Mouse (Mus musculus) CD8-positive naive resting alpha-beta T cell, adult 2 months (primary cell): ENCODE measurements around the gene Map1b.

Experiments
- DNase-seq, 2 experiments: peaks; one replicate each; pipeline ENCODE4 v3.0.0; 2022; ENCODE audit warnings: low read depth in 2 of 2, low spot score in 2 of 2

The Map1b gene

DNA sequence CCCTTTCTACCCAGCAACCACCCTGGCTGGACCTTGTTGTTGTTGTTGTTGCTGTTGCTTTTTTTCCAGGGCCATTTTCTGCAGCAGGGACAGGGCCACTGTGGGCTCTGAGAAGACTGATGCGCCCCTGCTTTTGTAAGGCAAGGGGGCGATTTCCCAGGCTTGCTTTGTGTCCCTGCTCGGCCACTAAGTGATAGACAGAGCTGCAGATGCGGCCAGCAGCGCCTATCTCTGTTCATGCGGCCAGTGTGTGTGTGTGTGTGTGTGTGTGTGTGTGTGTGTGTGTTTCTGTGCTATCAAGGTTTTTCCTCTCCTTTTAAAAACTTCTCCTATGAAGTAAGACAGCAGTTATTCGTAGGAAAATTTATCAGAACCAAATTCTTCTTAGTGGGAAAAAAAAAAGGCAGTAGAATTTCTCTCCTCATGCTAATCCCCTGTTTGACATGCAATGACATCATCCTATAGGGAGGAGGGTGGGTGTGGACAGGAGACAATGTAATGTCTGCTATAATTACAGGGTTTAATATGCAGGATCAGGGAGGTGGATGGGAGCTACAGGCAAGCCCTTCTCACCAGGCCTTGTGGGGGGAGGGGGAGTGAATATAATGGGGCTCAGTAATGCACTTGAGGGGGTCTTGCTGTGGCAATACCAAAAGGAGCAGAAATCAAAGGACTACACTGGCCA is 23.6 kb downstream of the Map1b start:
- no peak for DNase-seq

GRCm38 (mm10) chr13:99489998-99490397 is 26.3 kb downstream of the Map1b start:
- no peak for DNase-seq

DNA sequence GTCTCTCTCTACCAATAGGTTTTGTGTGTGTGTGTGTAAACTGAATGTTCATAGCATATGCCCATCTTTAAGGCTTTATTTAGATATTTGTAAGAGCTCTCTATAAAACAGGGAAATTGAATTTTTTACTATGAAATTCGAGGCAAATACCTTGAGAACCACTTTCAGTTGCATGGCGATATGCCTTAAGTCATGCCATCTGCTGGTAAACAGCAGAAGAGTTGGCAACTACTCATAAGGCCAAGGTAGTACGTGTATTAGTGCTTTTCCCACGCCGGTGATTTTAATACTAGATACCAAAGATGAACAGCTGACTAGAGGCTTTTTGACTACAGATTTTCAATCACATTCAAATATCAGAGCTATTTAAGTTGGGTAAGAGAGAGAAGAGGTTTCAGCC is 27.2 kb downstream of the Map1b start:
- no peak for DNase-seq

- no peak for DNase-seq
Observed at GRCm38 (mm10) chr13:99485861-99486260, 30.5 kb downstream of the Map1b start.

GRCm38 (mm10) chr13:99485331-99485733 is 31.0 kb downstream of the Map1b start:
- DNase-seq: no peak

DNA sequence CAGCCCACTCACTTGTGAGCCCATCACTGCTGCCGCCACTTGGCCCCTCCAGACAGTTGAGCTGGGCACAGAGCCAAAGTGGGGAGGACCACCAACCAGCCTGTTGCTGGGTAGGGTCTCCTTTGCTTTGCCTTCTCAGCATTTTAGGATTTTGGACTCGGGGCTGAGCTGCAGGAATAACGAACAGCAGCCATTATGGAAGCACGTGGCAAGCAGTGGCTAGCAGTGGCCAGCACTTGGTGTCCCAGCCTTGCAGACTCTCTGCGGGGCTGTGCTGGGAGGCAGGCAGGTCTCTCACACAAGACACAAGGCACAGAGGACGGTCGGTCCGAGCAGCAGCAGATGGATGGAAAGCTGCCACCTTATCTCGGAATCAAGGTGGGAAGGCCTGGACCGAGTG is 31.4 kb downstream of the Map1b start:
- DNase-seq: no peak

- no peak for DNase-seq
Observed at GRCm38 (mm10) chr13:99483433-99483832, 32.9 kb downstream of the Map1b start.

- no peak for DNase-seq
Observed at GRCm38 (mm10) chr13:99475488-99475887, 40.9 kb downstream of the Map1b start.

- DNase-seq: no peak
Observed at GRCm38 (mm10) chr13:99475033-99475432, 41.3 kb downstream of the Map1b start.

DNA sequence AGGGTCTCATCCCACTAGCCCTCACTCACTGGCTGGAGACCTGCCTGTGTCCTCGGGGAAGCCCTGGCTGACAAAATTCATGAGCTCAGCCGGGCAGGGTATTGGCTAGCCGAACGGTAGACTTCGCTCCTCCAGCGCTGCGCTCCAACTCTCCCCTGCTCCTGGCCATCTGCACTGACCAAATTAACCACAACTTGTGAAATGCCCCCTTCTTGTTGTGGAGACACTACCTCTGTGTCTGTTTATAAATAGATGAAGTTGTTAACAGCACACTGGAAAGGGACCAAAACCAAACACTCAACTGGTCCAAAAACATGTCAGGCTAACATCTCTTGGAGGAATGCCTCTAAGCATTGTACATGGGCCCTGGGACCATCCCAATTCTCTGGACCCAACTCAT is 42.2 kb downstream of the Map1b start:
- no peak for DNase-seq

GRCm38 (mm10) chr13:99472028-99472427 is 44.3 kb downstream of the Map1b start:
- DNase-seq: no peak

- DNase-seq: no peak
Observed at GRCm38 (mm10) chr13:99470084-99470483, 46.3 kb downstream of the Map1b start.

GRCm38 (mm10) chr13:99468267-99468666 is 48.1 kb downstream of the Map1b start:
- DNase-seq: no peak

- DNase-seq: no peak
Observed at GRCm38 (mm10) chr13:99466811-99467315, 49.5 kb downstream of the Map1b start.

GRCm38 (mm10) chr13:99466064-99466463 is 50.3 kb downstream of the Map1b start:
- no peak for DNase-seq

GRCm38 (mm10) chr13:99464551-99464950 is 51.8 kb downstream of the Map1b start:
- DNase-seq: no peak

DNA sequence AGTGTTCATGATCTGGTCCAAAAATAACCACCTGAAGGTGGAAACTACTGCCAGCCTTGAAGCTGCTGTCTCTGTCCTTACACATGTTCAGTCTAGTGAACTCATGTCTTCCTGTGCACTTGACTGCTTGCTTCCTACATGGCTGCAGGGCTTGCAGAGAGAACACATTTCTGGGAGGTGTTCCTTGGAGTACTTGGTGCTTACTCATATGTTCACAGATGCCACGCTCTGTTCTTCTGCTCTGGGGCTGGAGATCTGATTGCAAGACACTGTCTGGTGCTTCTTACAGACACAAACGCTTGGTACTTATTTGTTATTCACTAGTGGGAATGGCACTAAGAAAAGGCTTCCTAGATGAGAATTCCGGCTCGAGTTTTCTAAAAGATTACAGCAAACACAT is 54.5 kb downstream of the Map1b start:
- DNase-seq: no peak

GRCm38 (mm10) chr13:99459612-99460011 is 56.7 kb downstream of the Map1b start:
- DNase-seq: no peak

DNA sequence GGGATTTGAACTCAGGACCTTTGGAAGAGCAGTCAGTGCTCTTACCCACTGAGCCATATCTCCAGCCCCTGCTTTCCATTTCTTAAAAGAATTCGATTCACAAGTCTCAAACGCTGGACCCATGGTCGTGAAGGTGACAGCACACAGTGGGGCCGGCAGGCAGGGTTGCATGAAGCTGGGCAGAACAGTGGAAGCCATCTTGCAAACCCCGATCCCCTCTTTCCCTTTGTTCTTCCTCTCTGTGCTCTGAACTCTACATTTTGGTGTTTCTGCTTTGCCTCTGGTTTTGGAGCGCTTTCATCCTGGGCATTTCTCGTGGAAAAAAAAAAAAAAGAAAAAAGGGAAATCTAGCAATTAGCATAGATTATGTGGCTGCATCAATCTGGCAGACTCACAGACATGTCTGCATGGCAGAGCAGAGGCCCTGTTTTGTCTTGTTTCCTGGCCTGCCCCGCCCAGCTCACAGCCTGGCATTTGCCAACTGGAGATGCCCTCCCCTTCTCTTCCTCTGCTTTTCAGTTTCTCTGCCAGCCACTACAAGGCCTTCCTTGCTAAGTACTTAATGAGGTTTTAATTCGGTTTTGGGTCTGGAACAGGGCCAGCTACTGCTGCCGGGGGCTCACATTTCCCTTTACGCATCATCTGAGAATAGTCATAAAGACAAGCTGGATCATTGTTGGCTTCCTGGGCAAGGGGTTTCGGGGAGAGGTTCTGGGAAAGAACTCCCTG is 57.5 kb downstream of the Map1b start:
- DNase-seq: no peak

- DNase-seq: no peak
Observed at GRCm38 (mm10) chr13:99454977-99455376, 61.4 kb downstream of the Map1b start.

- no peak for DNase-seq
Observed at GRCm38 (mm10) chr13:99452444-99452843, 63.9 kb downstream of the Map1b start.

DNA sequence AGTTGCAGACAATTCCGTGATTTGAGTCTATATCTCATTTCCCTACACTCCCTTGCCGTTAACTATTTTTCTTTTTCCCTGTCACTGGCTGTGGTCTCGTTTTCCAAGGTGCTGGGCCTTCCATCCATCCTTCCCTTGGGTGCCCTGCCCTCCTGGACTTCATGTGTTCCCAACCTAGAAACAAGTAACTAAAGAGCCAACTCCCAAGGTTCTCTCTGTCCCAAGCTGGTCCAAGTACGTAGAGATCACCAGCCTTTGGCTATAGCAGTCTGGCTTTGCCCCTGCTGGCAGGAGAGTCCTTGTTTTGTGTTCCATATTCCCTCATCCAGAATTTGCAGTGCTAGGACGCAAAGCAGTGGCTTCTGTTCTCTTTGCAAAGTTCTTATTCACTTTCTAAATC is 65.1 kb downstream of the Map1b start:
- DNase-seq: no peak

DNA sequence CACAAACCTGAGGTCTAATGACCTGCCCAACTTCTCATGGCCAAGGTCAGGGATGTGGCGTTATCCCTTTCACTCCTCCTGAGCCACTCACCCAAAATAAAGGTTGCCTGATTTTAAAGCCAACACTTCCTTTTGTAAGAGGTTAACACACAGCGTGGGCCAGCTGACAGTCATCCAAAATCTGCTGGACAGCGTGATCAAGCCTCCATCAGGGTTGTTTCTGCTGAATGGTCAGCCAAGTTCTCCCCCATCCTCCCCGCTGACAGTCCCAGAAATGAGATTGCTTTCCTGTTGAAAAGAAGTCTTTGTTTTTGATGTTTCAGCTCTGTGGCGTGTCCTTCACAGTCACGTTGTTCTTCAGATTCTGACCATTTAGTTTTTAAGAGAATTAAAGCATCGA is 65.6 kb downstream of the Map1b start:
- DNase-seq: no peak
